Mouse (Mus musculus) lung, postnatal 36 days (tissue): ENCODE measurements around the gene Kif27.
"Not testable (repeated sequence)": the region's sequence is repeated elsewhere in the genome, so short reads cannot be mapped to it uniquely, and the experiment has no call there.

Experiments
- DNase-seq: peaks from one replicate; pipeline ENCODE4 v3.0.0; 2022; ENCODE audit warnings: mixed read lengths

Gene Kif27

DNA sequence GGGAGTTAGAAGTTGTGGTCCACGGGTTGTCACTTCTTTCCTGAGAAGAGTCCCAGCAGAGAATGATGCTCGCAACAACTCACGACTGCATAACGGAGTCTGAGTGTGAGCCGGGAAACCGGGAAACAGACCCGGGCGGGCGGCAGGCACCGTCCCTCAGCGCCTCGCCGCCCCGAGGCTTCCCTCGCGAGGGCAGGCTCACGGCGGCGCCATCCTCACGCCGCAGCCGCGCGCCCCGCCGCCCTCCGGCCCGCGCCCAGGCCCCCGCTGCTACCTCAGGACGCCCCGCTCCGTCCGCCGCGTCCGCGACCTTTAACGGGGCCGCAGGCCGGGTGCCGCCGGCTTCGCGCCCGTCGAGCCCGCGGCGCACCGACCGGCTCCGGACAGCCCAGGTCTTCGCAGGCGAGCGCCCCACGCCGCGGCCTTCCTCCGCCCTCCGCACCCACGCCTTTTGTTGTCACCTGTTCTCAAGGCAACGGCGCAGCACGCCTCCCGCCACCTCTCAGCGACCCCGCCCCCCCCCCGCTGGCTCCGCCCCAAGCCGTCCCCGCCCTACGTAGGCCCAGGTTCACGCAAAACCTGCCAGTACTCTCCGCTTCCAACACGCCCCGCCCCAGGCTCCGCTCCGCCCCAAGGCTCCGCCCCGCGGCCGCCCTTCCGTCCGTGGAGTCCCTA lies at the start of gene Kif27:
Gene Kif27 (minus strand): TSS at position 494 of the 675 bp plus-strand sequence.
- DNase-seq: peak; percentile 90

GRCm38 (mm10) chr13:58403243-58403642 lies 44.3 kb upstream of the Kif27 start, which contains the start of gene Hnrnpk:
Gene Hnrnpk, minus strand, starts transcription at chr13:58403343.
- DNase-seq: not testable (repeated sequence)

GRCm38 (mm10) chr13:58402744-58403110 lies 43.8 kb upstream of the Kif27 start:
- DNase-seq: peak; percentile 87

GRCm38 (mm10) chr13:58402003-58402743 lies 43.3 kb upstream of the Kif27 start, which contains the start of gene Rmi1:
Gene Rmi1, plus strand, starts transcription at chr13:58402248.
- peak; percentile 97 for DNase-seq

GRCm38 (mm10) chr13:58401135-58402002 lies 42.4 kb upstream of the Kif27 start:
- DNase-seq: peak; percentile 81

DNA sequence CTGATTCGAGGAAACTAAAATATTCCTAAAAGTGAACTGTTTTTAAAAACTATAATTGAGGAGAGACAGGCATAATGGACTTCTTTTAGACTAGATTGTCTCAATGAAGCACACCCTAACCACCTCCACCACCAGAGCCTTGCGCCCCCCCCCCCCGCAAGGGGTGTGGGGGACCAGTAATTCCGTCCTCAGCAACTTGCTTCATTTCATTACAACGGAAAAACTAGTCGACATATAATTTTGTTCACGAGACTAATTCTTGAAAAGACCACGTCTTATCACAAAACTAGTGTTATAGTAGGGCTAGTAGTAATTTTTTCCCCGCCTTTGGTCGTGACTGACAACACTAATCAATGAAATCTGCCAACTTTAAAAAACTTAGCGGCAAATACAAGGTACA lies 41.7 kb upstream of the Kif27 start:
- no peak for DNase-seq

GRCm38 (mm10) chr13:58397651-58398050 lies 38.7 kb upstream of the Kif27 start:
- DNase-seq: no peak

DNA sequence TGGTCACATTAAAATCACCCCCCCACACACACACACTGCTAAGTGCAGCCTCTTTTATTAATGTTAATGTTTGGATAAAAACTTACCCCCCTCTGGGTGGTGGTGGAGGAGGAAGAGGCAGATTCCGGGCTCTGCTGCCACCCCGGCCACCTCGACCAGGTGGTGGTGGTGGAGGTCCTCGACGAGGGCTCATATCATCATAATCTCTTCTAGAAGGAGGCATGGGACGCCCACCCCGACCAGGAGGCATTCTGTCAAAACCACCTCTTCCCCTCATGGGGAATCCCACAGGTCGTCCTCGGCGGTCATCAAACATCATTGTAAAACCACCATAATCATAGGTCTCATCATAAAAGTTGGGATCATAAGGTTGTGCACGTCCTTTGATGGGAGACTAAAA lies 35.5 kb upstream of the Kif27 start:
- not testable (repeated sequence) for DNase-seq

GRCm38 (mm10) chr13:58389324-58389951 lies 30.5 kb upstream of the Kif27 start:
- no peak for DNase-seq

DNA sequence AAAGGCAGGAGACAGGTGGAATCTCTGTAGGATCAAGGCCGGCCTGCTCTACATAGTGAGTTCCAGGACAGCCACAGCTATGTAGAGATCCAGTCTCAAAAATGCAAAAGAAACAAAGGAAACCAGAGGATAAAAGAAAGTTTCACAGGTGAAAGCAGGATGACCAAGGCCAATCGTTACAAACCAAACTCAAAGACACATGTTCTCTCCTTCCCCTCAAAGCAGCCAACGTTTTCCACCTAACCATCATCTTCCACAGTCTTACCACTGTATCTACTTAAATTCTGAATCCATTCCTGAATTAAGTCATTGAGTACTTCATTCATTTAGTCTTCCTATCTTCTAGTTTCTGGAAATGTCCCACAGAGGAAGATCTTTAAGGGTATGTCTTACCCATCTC lies 29.5 kb upstream of the Kif27 start:
- no peak for DNase-seq

DNA sequence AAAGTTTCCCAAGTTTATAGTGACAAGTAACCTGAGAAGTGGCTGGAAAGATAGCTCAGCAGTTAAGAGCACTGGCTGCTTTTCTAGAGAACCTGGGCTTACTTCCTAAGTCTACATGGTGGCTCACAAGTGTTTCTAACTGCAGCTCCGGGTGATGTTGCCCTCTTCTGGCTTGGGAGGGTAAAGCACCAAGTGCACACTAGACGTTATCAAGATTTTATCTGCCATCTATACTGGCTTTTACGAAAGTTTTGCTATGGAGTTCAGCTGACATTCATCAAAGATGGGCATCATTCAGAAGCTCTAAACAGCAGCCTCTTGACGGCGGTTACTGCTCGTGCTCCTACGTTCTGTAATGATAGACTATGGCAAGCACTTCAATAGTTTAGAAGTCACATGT lies 29.0 kb upstream of the Kif27 start:
- DNase-seq: peak; percentile 89

GRCm38 (mm10) chr13:58385547-58385920 lies 26.6 kb upstream of the Kif27 start:
- no peak for DNase-seq

GRCm38 (mm10) chr13:58384779-58385546 lies 26.0 kb upstream of the Kif27 start, which contains the start of gene 2210016F16Rik:
Gene 2210016F16Rik, minus strand, starts transcription at chr13:58385225.
- DNase-seq: peak; percentile 77

DNA sequence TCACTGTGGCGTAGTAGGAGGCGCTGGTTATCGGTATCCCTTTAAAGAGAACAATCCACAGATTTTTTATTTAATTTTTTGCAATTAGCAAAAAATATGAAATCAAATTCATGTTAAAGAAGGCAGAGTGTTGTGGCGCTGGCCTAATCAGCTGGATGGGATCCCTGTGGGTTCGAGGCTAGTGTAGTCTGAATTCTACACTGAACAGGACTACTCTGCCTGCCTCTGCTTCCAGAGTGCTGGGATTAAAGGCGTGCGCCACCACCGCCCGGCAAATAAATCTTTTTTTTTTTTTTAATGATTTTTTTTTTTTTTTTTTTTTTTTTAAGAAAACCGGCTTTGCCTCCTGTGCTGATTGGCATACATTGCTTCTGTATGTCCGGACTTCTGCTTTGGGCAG lies 25.4 kb upstream of the Kif27 start:
- no peak for DNase-seq

- no peak for DNase-seq
Measured at GRCm38 (mm10) chr13:58373153-58373470, 14.2 kb upstream of the Kif27 start.

DNA sequence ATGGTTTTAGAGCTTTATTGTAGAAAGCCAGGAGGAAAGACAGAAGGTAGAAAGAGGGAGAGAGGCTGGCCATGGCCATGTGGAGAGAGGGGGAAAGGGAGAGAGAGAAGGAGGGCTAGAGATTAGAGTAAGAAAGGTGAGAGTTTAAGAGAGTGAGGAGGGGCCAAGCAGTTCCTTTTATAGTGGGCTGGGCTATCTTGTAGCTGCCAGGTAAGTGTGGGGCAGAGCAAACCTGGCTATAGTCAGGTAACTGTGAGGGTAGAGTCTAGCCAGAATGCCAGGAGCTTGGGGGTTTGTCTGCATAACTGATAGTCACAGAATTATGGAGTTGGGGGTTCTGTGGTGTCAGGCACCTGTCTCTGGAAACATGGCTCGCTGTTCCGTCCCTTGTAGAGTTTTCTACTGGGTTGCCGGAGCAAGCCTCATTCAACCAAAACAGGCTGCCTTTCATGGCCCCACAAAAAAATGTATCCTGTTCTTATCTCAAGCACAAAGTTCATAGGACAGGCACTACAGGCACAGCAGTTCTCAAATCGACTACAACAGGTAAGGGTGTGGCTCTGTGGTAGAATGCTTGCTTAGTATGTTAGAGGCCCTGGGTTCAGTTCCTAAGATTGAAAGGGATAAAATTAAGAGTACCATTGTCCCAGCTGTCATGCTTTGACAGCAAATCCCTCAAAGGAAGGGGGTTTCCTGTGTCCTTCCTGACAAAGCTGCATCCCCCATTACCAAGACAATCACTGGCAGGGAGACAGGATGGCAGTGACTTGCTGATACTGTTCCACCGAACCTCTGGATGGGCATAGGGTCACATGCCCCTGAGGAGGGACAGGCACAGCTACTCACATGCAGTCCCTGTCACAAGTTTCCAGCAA lies 13.6 kb upstream of the Kif27 start:
- DNase-seq: peak; percentile 45

GRCm38 (mm10) chr13:58368835-58369234 lies 9.9 kb upstream of the Kif27 start:
- no peak for DNase-seq

DNA sequence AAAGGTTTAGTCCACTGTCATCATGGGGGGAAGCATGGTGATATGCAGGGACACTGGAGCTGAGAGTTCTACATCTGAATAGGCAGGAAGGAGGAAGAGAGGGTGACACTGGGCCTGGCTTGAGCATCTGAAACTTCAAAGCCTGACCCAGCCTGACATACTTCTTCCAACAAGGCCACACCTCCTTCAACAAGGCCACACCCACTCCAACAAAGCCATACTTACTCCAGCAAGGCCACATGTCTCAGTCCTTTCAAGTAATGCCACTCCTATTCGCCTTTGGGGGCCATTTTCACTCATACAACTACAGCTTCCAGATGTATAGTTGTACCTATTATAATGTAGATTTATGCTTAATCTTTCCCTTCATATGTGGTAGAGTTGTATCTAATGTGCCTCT lies 8.7 kb upstream of the Kif27 start:
- DNase-seq: no peak

GRCm38 (mm10) chr13:58366373-58366772 lies 7.5 kb upstream of the Kif27 start:
- no peak for DNase-seq

- DNase-seq: not testable (repeated sequence)
Measured at GRCm38 (mm10) chr13:58365179-58365578, 6.3 kb upstream of the Kif27 start.
